Mouse (Mus musculus) G1E (cell line): Measurements from ENCODE around the gene Ssbp3. TPM values are rescaled to one million over a fixed set of nuclear protein-coding genes. Genes with fewer than 3 reads are reported as not detected.

Experiments
- ATAC-seq: 2 replicates; pipeline ENCODE4 v1.8.0; 2016; ENCODE audit warnings: mild to moderate bottlenecking; ENCODE audit not compliant: insufficient number of reproducible peaks, poor library complexity, low FRiP score, severe bottlenecking; ENCODE audit errors: extremely low read depth
- DNase-seq: peaks from one replicate; pipeline ENCODE4 v3.0.0; 2012; ENCODE audit warnings: low spot score
- H3K27me3 ChIP-seq: 2 replicates; pipeline ENCODE4 v1.6.1; 2012; ENCODE audit warnings: mild to moderate bottlenecking, low read length, inconsistent platforms; ENCODE audit not compliant: insufficient read depth
- H3K36me3 ChIP-seq: replicated peaks from 2 replicates; pipeline ENCODE3; 2012; ENCODE audit warnings: mild to moderate bottlenecking, inconsistent platforms
- H3K4me1 ChIP-seq: 2 replicates; pipeline ENCODE4 v1.6.1; 2012; ENCODE audit warnings: low read depth, low read length, inconsistent platforms, mixed read lengths; ENCODE audit not compliant: insufficient read depth
- H3K4me3 ChIP-seq: 2 replicates; pipeline ENCODE4 v1.5.1; 2012; ENCODE audit warnings: low read depth, mild to moderate bottlenecking, inconsistent platforms, low read length, moderate library complexity, mixed read lengths
- H3K9me3 ChIP-seq: replicated peaks from 2 replicates; pipeline ENCODE4 v1.6.1; 2012; ENCODE audit warnings: inconsistent platforms
- CTCF ChIP-seq: IDR thresholded peaks from 2 replicates; pipeline ENCODE4 v1.5.1; 2012; ENCODE audit warnings: low read depth, low read length, inconsistent platforms, mixed read lengths
- GATA1 ChIP-seq: IDR thresholded peaks from 2 replicates; pipeline ENCODE4 v1.6.1; 2012; ENCODE audit warnings: borderline replicate concordance, low read length, inconsistent platforms, mixed read lengths
- GATA2 ChIP-seq: IDR thresholded peaks from 2 replicates; pipeline ENCODE4 v1.6.1; 2012; ENCODE audit warnings: low read depth, low read length, inconsistent platforms, borderline replicate concordance
- POLR2AphosphoS5 ChIP-seq: IDR thresholded peaks from 2 replicates; pipeline ENCODE4 v1.6.1; 2012; ENCODE audit warnings: low read depth, low read length, inconsistent platforms; ENCODE audit not compliant: insufficient replicate concordance
- TAL1 ChIP-seq: conservative IDR thresholded peaks from 2 replicates; pipeline ENCODE4 v1.6.1; 2012; ENCODE audit warnings: low read depth, low read length, inconsistent platforms, mixed read lengths
- polyA plus RNA-seq: library from polyadenylated mRNA; stranded (reverse); fragments of >175 nt; gene quantifications from 2 replicates; pipeline ENCODE4 v1.2.3, GENCODE M21; 2012
- total RNA-seq, 2 experiments: library from RNA; stranded (forward) in 1 of 2; stranded (reverse) in 1 of 2; fragments of 200-1000 nt in 1 of 2; fragments of >200 nt in 1 of 2; fragmentation: Nextera tagmentation in 1 of 2; gene quantifications; 2 replicates each; pipeline ENCODE4 v1.2.3; 2014 to 2017

The Ssbp3 gene
- total and polyA plus RNA-seq, 3 experiments = 46.6 to 685 (median 232) TPM

GRCm38 (mm10) chr4:106901610-106902009 is 8.9 kb upstream of the Ssbp3 start:
- Histone ChIP-seq H3K4me3 (no peak overlapping the region), H3K27me3 (peaks cover 39% of the 10 kb centered on the region), H3K36me3 (no peaks in the 10 kb centered on the region), H3K9me3 (no peaks in the 10 kb centered on the region), H3K4me1 (peaks cover 39% of the 10 kb centered on the region)
- ATAC-seq (no peak), DNase-seq (no peak)
- no peak for TF ChIP-seq GATA2
- no peak for TF ChIP-seq GATA1
- TF ChIP-seq POLR2AphosphoS5 = no peak
- no peak for TF ChIP-seq TAL1
- TF ChIP-seq CTCF = no peak

- H3K4me3 ChIP-seq = no peak overlapping the region
- ATAC-seq = peak; percentile 38
Observed at GRCm38 (mm10) chr4:106902157-106902556, 8.3 kb upstream of the Ssbp3 start.

GRCm38 (mm10) chr4:106905898-106906297 is 4.6 kb upstream of the Ssbp3 start:
- no peak for ATAC-seq

More at GRCm38 (mm10) chr4:106902157-106902556, 8.3 kb upstream of the Ssbp3 start:
- H3K36me3 ChIP-seq = no peaks in the 10 kb centered on the region
- H3K4me1 ChIP-seq = peaks cover 43% of the 10 kb centered on the region
- no peaks in the 10 kb centered on the region for H3K9me3 ChIP-seq
- no peak for TF ChIP-seq POLR2AphosphoS5
- TF ChIP-seq GATA1 = no peak
- TF ChIP-seq GATA2 = no peak
- TF ChIP-seq TAL1 = 0 out of 2 replicates have a peak, but pooled peaks have one; percentile 10
- no peak for TF ChIP-seq CTCF
- peaks cover 35% of the 10 kb centered on the region for H3K27me3 ChIP-seq
- no peak for DNase-seq

DNA sequence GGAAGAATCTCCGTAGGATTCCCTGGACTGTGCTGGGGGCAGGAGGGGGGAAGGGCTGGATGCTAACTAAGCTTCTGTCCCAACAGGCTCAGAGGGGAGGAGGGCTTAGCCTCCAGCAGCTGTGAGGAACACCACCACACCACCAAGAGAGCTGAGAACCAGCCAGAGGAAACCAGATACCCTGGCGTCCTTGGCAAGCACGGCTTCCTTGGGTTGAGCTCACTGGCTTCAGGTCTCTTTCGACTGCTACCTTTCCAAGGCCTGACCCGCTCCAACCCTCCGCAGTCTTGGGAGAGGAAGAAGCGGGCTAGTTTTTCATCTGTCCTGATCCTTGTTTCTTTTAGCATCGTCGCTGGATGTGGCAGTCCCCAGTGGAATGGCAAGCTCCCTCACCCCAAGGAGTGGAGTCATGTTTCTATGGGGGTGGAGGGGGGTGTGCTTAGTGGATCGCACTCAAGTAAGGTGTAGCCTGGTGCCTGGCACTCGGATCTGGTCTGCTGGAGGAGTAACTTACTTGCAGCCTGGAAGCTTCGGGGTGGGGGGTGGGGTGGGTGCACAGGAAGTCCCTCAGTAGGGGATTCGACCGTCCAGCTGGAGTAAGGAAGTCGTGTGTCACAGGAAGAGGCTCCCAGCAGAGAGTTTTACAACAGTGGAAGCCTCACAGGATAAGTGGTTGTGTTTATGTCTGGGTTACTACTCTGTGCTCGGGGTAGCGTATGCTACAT is 2.6 kb upstream of the Ssbp3 start:
- peaks cover 6% of the 10 kb centered on the region for H3K36me3 ChIP-seq
- TF ChIP-seq TAL1 = no peak
- TF ChIP-seq POLR2AphosphoS5 = no peak
- no peak for TF ChIP-seq CTCF
- no peak for TF ChIP-seq GATA1
- no peak for TF ChIP-seq GATA2
- H3K27me3 ChIP-seq = no peaks in the 10 kb centered on the region
- peak; percentile 66 for DNase-seq
- H3K9me3 ChIP-seq = no peaks in the 10 kb centered on the region
- peaks cover 53% of the 10 kb centered on the region for H3K4me1 ChIP-seq
- peak; percentile 29 for ATAC-seq
- peak overlapping the region; percentile 71; the same call in 1 of the 2 replicates for H3K4me3 ChIP-seq

More at GRCm38 (mm10) chr4:106905898-106906297, 4.6 kb upstream of the Ssbp3 start:
- Histone ChIP-seq H3K9me3 (no peaks in the 10 kb centered on the region), H3K27me3 (peaks cover 3% of the 10 kb centered on the region), H3K4me3 (no peak overlapping the region), H3K36me3 (no peaks in the 10 kb centered on the region), H3K4me1 (peaks cover 64% of the 10 kb centered on the region)
- TF ChIP-seq GATA2 (no peak), POLR2AphosphoS5 (no peak), TAL1 (no peak), GATA1 (no peak), CTCF (no peak)
- DNase-seq = no peak

GRCm38 (mm10) chr4:106908426-106908809 is 2.1 kb upstream of the Ssbp3 start:
- peak; percentile 71 for DNase-seq
- H3K9me3 ChIP-seq = no peaks in the 10 kb centered on the region
- no peaks in the 10 kb centered on the region for H3K27me3 ChIP-seq
- ATAC-seq = peak; percentile 71
- H3K4me1 ChIP-seq = peaks cover 55% of the 10 kb centered on the region
- TF ChIP-seq POLR2AphosphoS5 (no peak), TAL1 (peak; percentile 72), GATA2 (no peak), CTCF (no peak), GATA1 (no peak)
- H3K36me3 ChIP-seq = peaks cover 11% of the 10 kb centered on the region
- H3K4me3 ChIP-seq = peak overlapping the region; percentile 71; the same call in 1 of the 2 replicates

DNA sequence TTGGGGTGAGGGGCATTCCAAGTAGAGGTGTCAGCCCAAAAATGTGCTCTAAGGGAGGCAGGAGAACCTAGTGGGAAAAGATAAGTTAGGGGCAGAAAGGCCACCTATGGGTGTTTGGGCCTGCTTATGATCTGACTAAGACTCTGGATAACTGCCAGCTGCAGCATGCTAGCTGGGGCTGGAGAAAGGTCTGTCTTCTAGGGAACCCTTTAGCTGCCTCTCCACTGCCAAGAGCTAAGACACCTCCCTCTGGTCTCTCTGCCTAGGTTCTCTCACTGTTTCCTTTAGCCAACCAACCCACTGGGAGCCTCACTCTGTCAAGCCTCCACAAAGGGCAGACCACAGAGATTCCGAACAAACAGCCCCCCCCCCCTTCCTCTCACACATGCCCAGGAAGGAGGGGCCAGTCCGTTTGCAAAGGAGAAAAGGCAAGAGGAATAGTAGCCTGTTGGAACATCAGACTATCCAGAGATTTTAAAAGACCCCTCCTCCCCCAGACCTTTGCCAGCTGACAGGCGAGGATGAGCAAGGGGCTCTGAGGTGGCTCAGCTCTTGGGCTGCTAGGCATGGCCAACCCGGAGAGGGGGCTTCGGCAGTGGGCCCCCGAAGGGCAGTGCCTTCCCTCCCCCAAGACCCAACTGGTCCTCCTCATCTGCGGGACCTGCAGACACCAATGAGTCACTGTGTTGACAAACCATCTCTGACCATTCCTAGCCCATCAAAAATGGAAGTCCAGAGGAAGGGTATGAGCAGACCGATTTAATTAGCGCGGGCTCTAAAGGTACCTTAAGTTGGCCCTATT is 1.4 kb upstream of the Ssbp3 start:
- H3K4me3 ChIP-seq = peak overlapping the region; percentile 71; the same call in 1 of the 2 replicates
- TF ChIP-seq GATA2 (no peak), POLR2AphosphoS5 (no peak), CTCF (no peak), TAL1 (no peak), GATA1 (no peak)
- ATAC-seq (peak; percentile 50), DNase-seq (peak; percentile 75)
- no peaks in the 10 kb centered on the region for H3K27me3 ChIP-seq
- H3K4me1 ChIP-seq = peaks cover 62% of the 10 kb centered on the region
- H3K36me3 ChIP-seq = peaks cover 19% of the 10 kb centered on the region
- no peaks in the 10 kb centered on the region for H3K9me3 ChIP-seq
